Mouse (Mus musculus) spleen, adult 18-20 months (tissue): ENCODE measurements around the gene Atxn1.

Experiments used
- DNase-seq, 2 experiments: peaks; one replicate each; pipeline ENCODE4 v3.0.0; 2022; ENCODE audit warnings: mixed read lengths in 2 of 2

Atxn1 gene

DNA sequence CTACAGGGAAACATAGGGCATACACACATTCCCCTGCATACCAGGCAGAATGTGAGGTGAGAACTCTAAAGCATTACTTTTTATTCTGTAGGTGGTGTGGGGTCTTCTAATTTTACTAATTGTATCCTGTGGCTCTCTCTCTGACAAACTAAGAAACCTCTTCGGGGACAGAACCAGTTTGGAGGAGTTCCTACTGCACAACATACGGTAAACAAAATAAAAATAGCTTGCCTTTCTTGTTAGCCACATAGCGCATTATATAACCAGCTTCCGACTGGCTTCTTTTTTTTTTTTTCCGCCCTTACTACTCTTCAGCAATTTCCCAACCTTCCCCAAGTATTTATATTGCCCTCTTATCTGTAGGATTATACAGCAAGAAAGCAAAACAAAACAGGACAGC is 2.0 kb downstream of the Atxn1 start:
- DNase-seq: no peak

GRCm38 (mm10) chr13:45961871-45962630 is 2.8 kb downstream of the Atxn1 start:
- peak in 1 of 2 experiments; percentile 15 for DNase-seq

DNA sequence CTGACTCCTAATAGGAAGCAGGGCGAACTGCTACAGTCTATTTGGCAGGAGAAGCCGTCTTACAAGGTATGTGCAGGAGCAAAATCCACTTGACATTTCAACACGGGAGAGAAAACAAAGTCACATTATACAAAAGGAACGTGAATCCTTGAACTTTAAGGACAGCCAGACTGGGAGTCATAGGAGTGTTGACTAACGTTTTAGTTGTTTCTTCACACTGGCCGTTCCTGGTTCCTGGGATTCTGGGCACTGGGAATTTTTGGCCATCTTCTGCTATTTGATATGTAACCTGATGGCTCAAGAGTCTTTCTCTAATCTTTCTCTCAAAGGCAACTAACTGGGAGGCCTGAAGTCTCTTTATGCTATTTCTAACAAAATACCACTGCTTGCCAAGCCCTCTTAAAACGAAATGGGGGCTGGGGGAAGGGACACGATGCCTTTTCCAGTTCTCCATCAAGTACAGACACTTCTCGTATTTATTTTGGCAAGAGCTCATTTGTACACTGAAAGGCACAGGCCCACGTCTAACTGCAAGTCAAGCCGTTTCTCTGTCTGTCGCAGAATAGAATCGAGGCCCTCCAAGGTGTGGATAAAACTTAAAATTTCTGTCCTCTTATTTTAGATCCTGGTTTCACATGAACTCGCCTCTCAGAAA is 4.4 kb downstream of the Atxn1 start:
- no peak for DNase-seq

GRCm38 (mm10) chr13:45958306-45958705 is 6.5 kb downstream of the Atxn1 start:
- no peak for DNase-seq

DNA sequence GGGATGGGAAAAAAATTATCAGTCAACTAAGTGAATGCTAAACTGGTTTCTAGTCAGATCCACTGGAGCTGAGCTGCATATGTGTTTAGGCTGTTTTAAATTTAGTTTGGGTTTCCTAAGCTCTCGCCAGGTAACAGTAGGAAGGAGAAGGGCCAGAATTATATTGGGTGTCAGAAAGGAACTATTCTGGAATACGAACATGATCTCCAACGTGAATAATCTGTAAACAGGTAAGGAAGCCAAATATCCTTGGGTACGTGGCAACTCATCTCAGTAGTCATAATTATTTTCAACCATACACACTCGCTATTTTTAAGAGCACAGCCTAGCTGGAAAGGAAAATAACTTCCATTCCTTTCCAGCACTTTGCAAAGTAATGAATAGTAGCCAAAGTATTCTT is 7.2 kb downstream of the Atxn1 start:
- DNase-seq: no peak

DNA sequence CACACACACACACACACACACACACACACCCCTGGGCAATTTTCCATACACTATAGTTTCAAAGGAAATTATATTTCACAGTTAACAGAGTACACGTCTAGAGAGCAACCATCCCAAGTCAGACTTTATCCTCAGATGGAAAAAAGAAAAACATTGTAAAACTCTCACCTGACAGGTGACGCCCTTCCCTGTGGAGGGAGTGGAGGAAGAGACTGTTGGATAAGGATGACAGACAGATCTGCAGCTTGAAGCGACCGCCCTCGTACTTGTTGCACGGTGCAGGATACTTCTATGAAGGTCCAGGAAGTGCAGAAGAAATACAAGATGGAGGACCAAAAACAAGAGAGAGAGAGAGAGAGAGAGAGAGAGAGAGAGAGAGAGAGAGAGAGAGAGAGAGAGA is 8.5 kb downstream of the Atxn1 start:
- DNase-seq: no peak

- DNase-seq: no peak
Measured at GRCm38 (mm10) chr13:45955370-45956055, 9.3 kb downstream of the Atxn1 start.

- no peak for DNase-seq
Measured at GRCm38 (mm10) chr13:45953098-45953497, 11.7 kb downstream of the Atxn1 start.

DNA sequence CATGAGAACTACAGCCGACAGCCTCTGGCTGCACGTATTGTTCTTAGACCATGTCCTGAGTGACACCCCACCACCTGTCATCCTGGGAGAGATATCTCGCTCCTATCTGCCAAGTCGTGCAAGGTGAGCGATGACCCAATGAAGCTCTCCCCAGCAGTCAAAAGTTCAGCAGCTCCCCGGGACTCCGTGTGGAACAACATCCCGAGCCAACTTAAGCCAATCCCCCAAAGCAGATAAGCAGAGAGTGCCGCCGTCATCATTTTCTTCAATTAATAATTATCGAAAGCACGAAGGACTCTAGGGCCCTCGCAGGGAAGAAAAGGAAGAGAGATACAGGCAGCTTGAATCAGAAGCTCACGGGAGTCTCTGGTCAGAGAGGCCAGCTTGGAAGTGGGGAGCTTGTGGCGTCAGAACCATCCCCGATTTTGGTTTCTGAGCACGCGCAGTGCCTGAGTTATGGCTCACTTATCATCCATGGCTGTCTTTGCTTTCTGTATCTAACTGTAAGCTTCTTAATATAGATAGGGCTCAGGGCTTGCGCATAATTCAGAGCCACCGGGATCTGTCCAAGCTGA is 13.7 kb downstream of the Atxn1 start:
- DNase-seq: no peak

DNA sequence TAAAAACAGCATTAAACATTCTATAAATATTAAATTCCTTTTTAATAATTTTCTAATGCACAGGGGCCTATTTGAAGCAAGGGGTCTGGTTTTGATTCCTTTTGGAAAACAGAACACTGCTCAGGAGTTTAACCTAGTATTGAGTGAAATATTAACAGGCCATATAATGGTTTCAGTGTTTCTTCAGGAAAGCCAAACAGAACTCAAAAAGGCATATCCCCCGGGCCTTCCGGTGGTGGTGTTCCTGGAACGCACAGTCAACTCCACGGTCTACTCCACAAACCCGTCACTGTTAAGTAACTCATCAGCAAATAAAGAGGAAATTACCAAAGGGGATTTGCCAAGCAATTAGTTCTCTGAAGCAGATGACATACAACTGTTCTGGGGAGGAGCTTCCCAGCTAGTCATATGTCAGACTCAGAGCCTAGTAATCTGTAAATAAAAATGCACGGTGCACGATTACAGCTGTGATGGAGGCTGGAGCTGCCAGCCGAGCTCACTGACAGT is 14.4 kb downstream of the Atxn1 start:
- no peak for DNase-seq

DNA sequence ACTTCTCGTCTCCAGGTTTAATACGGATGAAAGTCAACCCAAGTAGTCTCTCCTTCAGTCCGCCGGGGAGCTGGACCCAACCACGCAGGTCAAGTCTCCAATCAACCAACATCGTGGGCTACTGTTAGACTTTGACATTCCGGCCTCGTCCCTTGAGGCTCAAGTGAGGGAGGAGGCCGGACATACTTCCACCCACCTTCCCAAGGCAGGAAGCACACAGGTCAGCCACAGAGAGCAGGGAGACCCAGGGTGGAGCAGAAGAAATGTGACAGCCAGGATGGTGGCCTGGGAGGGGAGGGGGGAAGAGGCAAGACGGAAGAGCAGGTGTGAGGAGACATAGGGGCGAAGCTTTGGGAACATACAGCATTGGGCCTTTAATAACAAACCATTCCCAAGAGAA is 18.7 kb downstream of the Atxn1 start:
- no peak for DNase-seq

- no peak for DNase-seq
Measured at GRCm38 (mm10) chr13:45942337-45942736, 22.5 kb downstream of the Atxn1 start.

- DNase-seq: no peak
Measured at GRCm38 (mm10) chr13:45940714-45941113, 24.1 kb downstream of the Atxn1 start.

GRCm38 (mm10) chr13:45939561-45939960 is 25.2 kb downstream of the Atxn1 start:
- no peak for DNase-seq

DNA sequence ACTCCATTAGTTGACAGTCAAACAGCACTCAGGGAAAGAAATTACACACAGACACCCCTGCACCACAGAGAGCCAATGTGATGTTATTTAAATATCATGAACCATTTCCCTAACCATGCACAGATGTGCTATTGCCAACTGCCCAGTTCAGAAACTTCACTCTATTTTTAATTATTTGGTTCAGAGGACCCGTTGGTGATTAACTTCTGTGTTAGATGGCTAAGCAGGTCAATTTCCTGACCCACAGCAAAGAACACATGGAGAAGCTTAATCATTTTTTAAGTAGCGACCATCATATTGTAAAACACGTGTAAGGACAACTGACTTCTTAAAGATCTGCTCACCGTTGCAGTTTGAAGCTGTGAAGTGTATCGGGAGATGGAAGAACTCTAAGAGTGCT is 26.7 kb downstream of the Atxn1 start:
- DNase-seq: no peak

- DNase-seq: no peak
Measured at GRCm38 (mm10) chr13:45936765-45937164, 28.0 kb downstream of the Atxn1 start.

GRCm38 (mm10) chr13:45935798-45936197 is 29.0 kb downstream of the Atxn1 start:
- no peak for DNase-seq

DNA sequence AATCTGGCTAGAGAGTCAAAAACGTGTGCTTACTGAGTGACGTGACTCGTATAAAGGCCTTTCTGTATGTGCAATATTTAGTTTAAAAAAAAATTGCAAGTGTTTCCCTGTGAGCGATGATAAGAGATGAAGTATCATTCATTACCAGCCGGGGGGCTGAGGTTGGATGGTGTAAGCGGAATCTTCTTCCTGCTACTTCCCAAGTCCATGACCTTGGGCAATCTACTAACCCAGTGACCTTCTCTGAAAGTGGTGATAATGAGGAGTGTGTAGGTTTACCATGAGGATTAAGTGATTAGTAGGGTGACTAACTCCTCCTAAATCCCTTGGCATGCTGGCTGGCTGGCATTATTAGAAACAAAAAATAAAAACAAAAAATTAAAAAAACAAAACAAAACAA is 30.0 kb downstream of the Atxn1 start:
- no peak for DNase-seq

DNA sequence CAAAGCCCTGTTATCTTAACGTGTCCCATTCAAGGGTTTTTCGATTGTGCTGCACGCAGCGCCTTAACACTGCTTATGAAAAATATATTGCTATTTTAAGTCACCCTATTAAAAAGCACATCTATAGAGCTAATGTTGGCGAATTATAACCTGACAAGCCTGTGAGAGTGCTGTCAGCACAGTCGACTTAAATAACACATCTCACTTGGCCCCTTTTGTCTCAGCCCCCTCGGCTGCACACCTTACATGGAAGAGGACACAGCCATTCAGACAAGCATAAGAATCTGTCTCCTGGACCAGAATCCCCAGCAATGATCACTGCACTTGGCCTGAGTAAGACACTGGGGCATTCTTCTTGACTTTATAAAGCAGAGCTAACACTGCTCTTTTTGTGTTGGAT is 30.7 kb downstream of the Atxn1 start:
- DNase-seq: no peak

- DNase-seq: no peak
Measured at GRCm38 (mm10) chr13:45932491-45932921, 32.3 kb downstream of the Atxn1 start.

GRCm38 (mm10) chr13:45931891-45932290 is 32.9 kb downstream of the Atxn1 start:
- peak in 1 of 2 experiments; percentile 35 for DNase-seq

- DNase-seq: no peak
Measured at GRCm38 (mm10) chr13:45931215-45931614, 33.6 kb downstream of the Atxn1 start.

- no peak for DNase-seq
Measured at GRCm38 (mm10) chr13:45929744-45930143, 35.1 kb downstream of the Atxn1 start.
